Mouse (Mus musculus) intestine, embryonic 15.5 days (tissue): ENCODE results near the gene Pcgf1. TPM values are rescaled to one million over a fixed set of nuclear protein-coding genes. Genes with fewer than 3 reads are reported as not detected.

Experiments used
- ATAC-seq: fragments of 200-750 bp; cut with Nextera tagmentation; 2 replicates; pipeline ENCODE4 v1.8.0; 2017; ENCODE audit warnings: moderate TSS enrichment, moderate library complexity
- H3K27ac ChIP-seq: fragments of 300-500 bp; sonication (generic); 2 replicates; pipeline ENCODE4 v1.5.1; 2015; ENCODE audit warnings: mild to moderate bottlenecking, inconsistent platforms
- H3K27me3 ChIP-seq: fragments of 300-500 bp; sonication (generic); replicated peaks from 2 replicates; pipeline ENCODE4 v1.6.1; 2015; ENCODE audit warnings: inconsistent platforms
- H3K36me3 ChIP-seq: fragments of 300-500 bp; sonication (generic); 2 replicates; pipeline ENCODE4 v1.6.1; 2015; ENCODE audit warnings: inconsistent platforms
- H3K4me1 ChIP-seq: fragments of 300-500 bp; sonication (generic); replicated peaks from 2 replicates; pipeline ENCODE4 v1.6.1; 2015; ENCODE audit warnings: inconsistent platforms
- H3K4me2 ChIP-seq: fragments of 300-500 bp; sonication (generic); replicated peaks from 2 replicates; pipeline ENCODE4 v1.6.1; 2015; ENCODE audit warnings: mild to moderate bottlenecking, inconsistent platforms
- H3K4me3 ChIP-seq: fragments of 300-500 bp; sonication (generic); replicated peaks from 2 replicates; pipeline ENCODE4 v1.5.1; 2015; ENCODE audit warnings: inconsistent platforms
- H3K9ac ChIP-seq: fragments of 300-500 bp; sonication (generic); 2 replicates; pipeline ENCODE4 v1.6.1; 2015; ENCODE audit warnings: inconsistent platforms
- H3K9me3 ChIP-seq: fragments of 300-500 bp; sonication (generic); 2 replicates; pipeline ENCODE4 v1.6.1; 2016; ENCODE audit warnings: inconsistent platforms
- WGBS: fragments of 180-500 bp; shearing (Covaris S2); methylation state at CpG from one replicate; pipeline ENCODE4 v1.1.7; 2015; 5-methylcytosine and 5-hydroxymethylcytosine counted together
- microRNA counts: library from miRNA; unstranded; fragments of <30 nt; microRNA quantifications from one replicate; lab custom pipeline; 2016
- polyA plus RNA-seq: library from polyadenylated mRNA; unstranded; fragments of >200 nt; fragmentation: Nextera tagmentation; extraction: Ambion mirVana; gene quantifications from 2 replicates; pipeline ENCODE4 v1.2.1, GENCODE M21; 2015

Gene Pcgf1
- polyA plus RNA-seq, 1 experiment from 2014 or later = 29.4 TPM

DNA sequence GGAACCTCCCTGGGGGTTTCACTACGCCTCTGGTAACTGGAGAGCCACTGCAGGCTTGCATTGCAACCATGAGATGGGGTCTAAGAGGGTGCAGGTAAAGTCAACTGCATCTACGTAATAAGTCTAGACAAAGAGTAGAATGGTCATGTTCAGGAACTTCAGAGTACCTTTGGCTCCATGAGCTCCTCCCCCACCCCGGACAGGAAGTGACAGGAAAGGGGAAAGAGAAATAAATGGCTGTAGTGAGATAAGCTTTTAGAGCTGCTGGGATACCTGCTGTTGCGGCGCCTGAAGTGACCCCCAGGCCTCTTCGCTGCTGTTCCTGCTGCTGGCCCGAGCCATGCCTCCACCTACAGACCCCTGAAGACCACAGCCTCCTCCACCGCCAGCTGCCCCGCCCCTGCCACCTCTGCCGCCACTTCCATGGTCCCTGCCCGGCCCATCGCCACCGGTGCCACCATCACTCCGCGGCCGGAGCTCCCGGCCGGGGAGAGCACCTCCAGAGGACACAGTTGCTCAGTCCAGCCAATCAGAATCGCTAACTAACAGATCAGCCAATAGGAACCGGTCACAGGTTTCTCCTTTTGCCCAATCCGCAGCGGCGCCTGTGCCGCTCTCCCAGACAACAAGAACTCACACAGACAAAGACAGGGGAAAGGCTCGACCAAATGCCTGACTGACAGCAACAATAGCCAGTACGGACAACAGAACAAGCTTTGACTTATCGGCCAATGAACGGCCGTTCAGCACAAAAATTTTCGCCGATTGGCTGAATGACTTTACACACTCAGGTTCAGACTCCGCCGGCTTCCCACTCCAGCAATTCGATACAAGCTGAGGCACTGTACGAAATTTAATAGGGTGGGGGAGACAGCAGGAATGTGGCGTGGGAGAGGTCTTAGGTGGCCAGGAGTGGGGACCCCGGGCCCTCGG, 43.5 kb downstream of the Pcgf1 start, which contains the start of gene Wbp1:
Gene Wbp1, minus strand, starts transcription at position 630 of the 933 bp plus-strand sequence.
- no peaks in the 10 kb centered on the region for H3K27me3 ChIP-seq
- H3K36me3 ChIP-seq = peaks cover 22% of the 10 kb centered on the region
- peak; percentile 94 for ATAC-seq
- peak within 1 kb of the TSS; percentile 65 for H3K4me3 ChIP-seq
- H3K4me1 ChIP-seq = peaks cover 51% of the 10 kb centered on the region
- H3K27ac ChIP-seq = peak within 1 kb of the TSS; percentile 97
- no peaks in the 10 kb centered on the region for H3K9me3 ChIP-seq
- H3K4me2 ChIP-seq = peak within 1 kb of the TSS; percentile 98
- peak within 1 kb of the TSS; percentile 91 for H3K9ac ChIP-seq
- WGBS = under 1% methylated on average over 38 of the region's 38 CpGs

- Histone ChIP-seq H3K27me3 (no peaks in the 10 kb centered on the region), H3K4me3 (peak overlapping the region; percentile 65), H3K36me3 (peaks cover 19% of the 10 kb centered on the region), H3K27ac (peak overlapping the region; percentile 97), H3K4me2 (peak overlapping the region; percentile 98), H3K9ac (peak overlapping the region; percentile 91), H3K9me3 (no peaks in the 10 kb centered on the region), H3K4me1 (peaks cover 42% of the 10 kb centered on the region)
- peak; percentile 53 for ATAC-seq
- WGBS = under 1% methylated on average over 52 of the region's 52 CpGs
Observed at GRCm38 (mm10) chr6:83121863-83122710, 44.4 kb downstream of the Pcgf1 start.

- Histone ChIP-seq H3K9ac (no peak overlapping the region), H3K27me3 (no peaks in the 10 kb centered on the region), H3K9me3 (no peaks in the 10 kb centered on the region), H3K4me1 (peaks cover 40% of the 10 kb centered on the region), H3K27ac (no peak overlapping the region), H3K4me3 (0 out of 2 replicates have a peak overlapping the region, but pooled peaks have one; percentile 4), H3K4me2 (peak overlapping the region; percentile 98), H3K36me3 (peaks cover 13% of the 10 kb centered on the region)
- no peak for ATAC-seq
- WGBS = 87% methylated on average over 5 of the region's 5 CpGs
Observed at GRCm38 (mm10) chr6:83122961-83123360, 45.3 kb downstream of the Pcgf1 start.

DNA sequence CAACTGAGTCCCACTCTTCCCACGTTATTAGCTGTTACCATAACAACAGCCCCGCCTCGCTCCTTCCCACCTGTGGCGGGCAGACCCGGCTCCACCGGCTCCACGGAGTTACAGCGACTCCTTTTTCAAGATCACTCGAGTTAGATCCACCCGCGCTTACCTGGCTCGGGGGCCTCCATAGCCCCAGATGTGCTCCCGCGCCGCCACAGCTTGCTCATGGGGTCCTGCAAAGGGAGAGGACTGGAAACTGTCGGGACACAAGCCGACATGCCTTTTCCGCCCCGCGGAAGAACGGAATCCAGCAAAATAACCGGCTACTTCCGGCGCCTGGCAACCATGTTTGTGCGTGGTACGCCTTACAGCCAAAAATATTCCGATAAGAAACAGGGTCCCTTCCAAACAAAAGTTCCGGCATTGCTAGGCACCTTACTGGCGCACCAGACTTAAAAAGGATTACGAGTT, 47.2 kb downstream of the Pcgf1 start:
- Histone ChIP-seq H3K36me3 (no peaks in the 10 kb centered on the region), H3K9me3 (no peaks in the 10 kb centered on the region), H3K4me3 (peak overlapping the region; percentile 72), H3K4me1 (peaks cover 30% of the 10 kb centered on the region), H3K9ac (peak overlapping the region; percentile 71), H3K27me3 (no peaks in the 10 kb centered on the region), H3K4me2 (peak overlapping the region; percentile 89), H3K27ac (no peak overlapping the region)
- peak; percentile 21 for ATAC-seq
- WGBS = under 1% methylated on average over 30 of the region's 30 CpGs

DNA sequence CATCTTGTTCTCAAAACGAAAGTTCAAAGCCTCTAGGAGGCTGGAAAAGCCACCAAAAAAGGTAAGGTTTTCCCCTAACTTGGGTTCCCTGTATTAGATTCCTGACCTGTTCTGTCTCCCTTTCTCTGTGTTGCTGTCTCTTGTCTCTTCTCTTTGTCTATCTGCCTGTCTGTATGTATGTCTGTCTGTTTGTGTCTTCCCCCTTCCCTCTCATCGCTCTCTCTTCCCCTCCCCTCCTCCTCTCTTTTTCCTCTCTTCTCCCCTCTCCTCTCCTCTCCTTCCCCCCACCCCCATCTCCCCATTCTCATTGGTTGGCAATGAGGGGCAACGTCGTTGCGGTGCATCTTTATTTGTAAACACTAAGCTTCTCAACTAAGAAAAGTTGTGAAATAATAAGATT, 47.7 kb downstream of the Pcgf1 start, which contains the start of gene Ino80b:
Gene Ino80b, minus strand, starts transcription at position 101 of the 400 bp plus-strand sequence.
- Histone ChIP-seq H3K36me3 (no peaks in the 10 kb centered on the region), H3K9ac (peak within 1 kb of the TSS; percentile 71), H3K4me3 (peak within 1 kb of the TSS; percentile 72), H3K27ac (no peak within 1 kb of the TSS), H3K4me2 (peak within 1 kb of the TSS; percentile 89), H3K27me3 (no peaks in the 10 kb centered on the region), H3K9me3 (no peaks in the 10 kb centered on the region), H3K4me1 (peaks cover 25% of the 10 kb centered on the region)
- ATAC-seq = no peak
- WGBS = 18% methylated on average over 5 of the region's 5 CpGs

GRCm38 (mm10) chr6:83127419-83127818, 49.8 kb downstream of the Pcgf1 start:
- Histone ChIP-seq H3K36me3 (no peaks in the 10 kb centered on the region), H3K9me3 (no peaks in the 10 kb centered on the region), H3K27me3 (no peaks in the 10 kb centered on the region), H3K27ac (no peak overlapping the region), H3K9ac (no peak overlapping the region), H3K4me2 (no peak overlapping the region), H3K4me3 (no peak overlapping the region), H3K4me1 (peaks cover 14% of the 10 kb centered on the region)
- 96% methylated on average over 5 of the region's 5 CpGs for WGBS
- no peak for ATAC-seq

MicroRNAs encoded within 50 kb of the gene (microRNA counts, 519-probe panel; counts per million panel counts)
- microRNA mmu-miR-3470a+mmu-miR-3470b (lab: Ali Mortazavi, UCI) = 2,026 counts per million, percentile 46 among the panel's probes with 10 or more counts

Other genes with a start within 250 kb of the Pcgf1 start
- 1.5 and 1.7 TPM in 2 replicates for gene Sema4f, start 138.1 kb upstream of the Pcgf1 start, polyA plus RNA-seq
- 0.26 and 0.78 TPM in 2 replicates for gene M1ap, start 131.0 kb upstream of the Pcgf1 start, polyA plus RNA-seq
- 9.7 and 9.8 TPM in 2 replicates for gene Dok1, start 44.4 kb upstream of the Pcgf1 start, polyA plus RNA-seq
- gene Loxl3, start 43.7 kb upstream of the Pcgf1 start, polyA plus RNA-seq = 12.7 and 14.2 TPM in 2 replicates
- gene Aup1, start 23.3 kb upstream of the Pcgf1 start, polyA plus RNA-seq = 212 and 228 TPM in 2 replicates
- 72.2 and 86.5 TPM in 2 replicates for gene Htra2, start 22.6 kb upstream of the Pcgf1 start, polyA plus RNA-seq
- gene Dqx1, start 20.0 kb upstream of the Pcgf1 start, polyA plus RNA-seq = 14.0 and 14.9 TPM in 2 replicates
- 18.1 and 22.5 TPM in 2 replicates for gene Tlx2, start 7.6 kb upstream of the Pcgf1 start, polyA plus RNA-seq
- 0.35 and 0.49 TPM in 2 replicates for gene Lbx2, start 8.5 kb downstream of the Pcgf1 start, polyA plus RNA-seq
- gene Ccdc142, start 23.7 kb downstream of the Pcgf1 start, polyA plus RNA-seq = 2.6 and 3.5 TPM in 2 replicates
- gene Gm42688, start 23.7 kb downstream of the Pcgf1 start, polyA plus RNA-seq = 2.3 and 2.4 TPM in 2 replicates
- 123 and 135 TPM in 2 replicates for gene Mrpl53, start 31.2 kb downstream of the Pcgf1 start, polyA plus RNA-seq
- gene Mogs, start 37.6 kb downstream of the Pcgf1 start, polyA plus RNA-seq = 56.3 and 63.0 TPM in 2 replicates
- gene Wbp1, start 43.7 kb downstream of the Pcgf1 start, polyA plus RNA-seq = 79.6 and 89.1 TPM in 2 replicates
- 9.0 and 9.4 TPM in 2 replicates for gene Ino80b, start 47.6 kb downstream of the Pcgf1 start, polyA plus RNA-seq
- 23.6 and 26.4 TPM in 2 replicates for gene Rtkn, start 57.6 kb downstream of the Pcgf1 start, polyA plus RNA-seq
- gene Wdr54, start 78.5 kb downstream of the Pcgf1 start, polyA plus RNA-seq = 3.0 and 3.9 TPM in 2 replicates
- 1.4 and 2.0 TPM in 2 replicates for gene 1700003E16Rik, start 78.5 kb downstream of the Pcgf1 start, polyA plus RNA-seq
- 82.1 and 84.6 TPM in 2 replicates for gene Dctn1, start 88.1 kb downstream of the Pcgf1 start, polyA plus RNA-seq
- gene Slc4a5, start 142.0 kb downstream of the Pcgf1 start, polyA plus RNA-seq = 0.39 and 0.41 TPM in 2 replicates
- 38.4 and 42.0 TPM in 2 replicates for gene Mthfd2, start 248.0 kb downstream of the Pcgf1 start, polyA plus RNA-seq
- gene Mob1a, start 248.1 kb downstream of the Pcgf1 start, polyA plus RNA-seq = 56.7 and 63.9 TPM in 2 replicates